Mouse (Mus musculus) heart, embryonic 11.5 days (tissue): Measurements from ENCODE around the gene Commd7. TPM values are rescaled to one million over a fixed set of nuclear protein-coding genes. Genes with fewer than 3 reads are reported as not detected.
A peak's percentile ranks its signal among the peaks of the same experiment; 100 is the strongest.

ENCODE experiments used
- ATAC-seq: fragments of 200-750 bp; cut with Nextera tagmentation; replicated peaks from 2 replicates; pipeline ENCODE4 v1.8.0; 2017; ENCODE audit warnings: moderate library complexity; ENCODE audit not compliant: insufficient number of reproducible peaks, low FRiP score, low TSS enrichment
- H3K27ac ChIP-seq: fragments of 300-500 bp; sonication (generic); 2 replicates; pipeline ENCODE4 v1.5.1; 2014; ENCODE audit warnings: mild to moderate bottlenecking, low read depth, low read length
- H3K27me3 ChIP-seq: fragments of 300-500 bp; sonication (generic); 2 replicates; pipeline ENCODE4 v1.6.1; 2014; ENCODE audit warnings: mild to moderate bottlenecking, low read length, mixed read lengths; ENCODE audit not compliant: control insufficient read depth, insufficient read depth
- H3K36me3 ChIP-seq: fragments of 300-500 bp; sonication (generic); 2 replicates; pipeline ENCODE4 v1.6.1; 2014; ENCODE audit warnings: mild to moderate bottlenecking, low read length, moderate library complexity, mixed read lengths; ENCODE audit not compliant: control insufficient read depth, insufficient read depth
- H3K4me1 ChIP-seq: fragments of 300-500 bp; sonication (generic); 2 replicates; pipeline ENCODE4 v1.6.1; 2014; ENCODE audit warnings: low read length; ENCODE audit not compliant: control insufficient read depth, insufficient read depth
- H3K4me2 ChIP-seq: fragments of 300-500 bp; sonication (generic); 2 replicates; pipeline ENCODE4 v1.6.1; 2014; ENCODE audit warnings: mild to moderate bottlenecking, moderate library complexity
- H3K4me3 ChIP-seq: fragments of 300-500 bp; sonication (generic); 2 replicates; pipeline ENCODE4 v1.5.1; 2014; ENCODE audit warnings: low read depth, low read length
- H3K9ac ChIP-seq: fragments of 300-500 bp; sonication (generic); 2 replicates; pipeline ENCODE4 v1.6.1; 2014; ENCODE audit warnings: mild to moderate bottlenecking, low read depth, low read length, moderate library complexity
- H3K9me3 ChIP-seq: fragments of 300-500 bp; sonication (generic); replicated peaks from 2 replicates; pipeline ENCODE4 v1.6.1; 2016; ENCODE audit warnings: low read length; ENCODE audit not compliant: control insufficient read depth
- WGBS: fragments of 180-500 bp; shearing (Covaris S2); extraction: QIAGEN DNeasy Blood & Tissue Kit; methylation state at CpG from one replicate; pipeline ENCODE4 v1.1.7; 2014; ENCODE audit not compliant: insufficient replicate concordance; 5-methylcytosine and 5-hydroxymethylcytosine counted together
- polyA plus RNA-seq: library from polyadenylated mRNA; unstranded; fragments of >200 nt; fragmentation: Nextera tagmentation; extraction: Ambion mirVana; gene quantifications from 2 replicates; pipeline ENCODE4 v1.2.1, GENCODE M21; 2014

Gene Commd7
- polyA plus RNA-seq, 1 experiment from 2014 or later: 53.6 TPM

- Histone ChIP-seq H3K9me3 (no peaks in the 10 kb centered on the region), H3K36me3 (no peaks in the 10 kb centered on the region), H3K27ac (no peak overlapping the region), H3K9ac (no peak overlapping the region), H3K4me1 (peaks cover 26% of the 10 kb centered on the region), H3K4me3 (no peak overlapping the region), H3K27me3 (no peaks in the 10 kb centered on the region), H3K4me2 (no peak overlapping the region)
- no peak for ATAC-seq
- 42% methylated on average over 3 of the region's 3 CpGs for WGBS
These were observed 19.8 kb downstream of the Commd7 start for GRCm38 (mm10) chr2:153612594-153613281.

- no peak overlapping the region for H3K27ac ChIP-seq
- no peak overlapping the region for H3K4me3 ChIP-seq
- H3K36me3 ChIP-seq: no peaks in the 10 kb centered on the region
- no peak for ATAC-seq
- H3K4me2 ChIP-seq: no peak overlapping the region
- 91% methylated on average over 1 of the region's 1 CpGs for WGBS
- no peaks in the 10 kb centered on the region for H3K9me3 ChIP-seq
- H3K27me3 ChIP-seq: no peaks in the 10 kb centered on the region
- H3K9ac ChIP-seq: no peak overlapping the region
- H3K4me1 ChIP-seq: peaks cover 26% of the 10 kb centered on the region
These were observed 20.8 kb downstream of the Commd7 start for GRCm38 (mm10) chr2:153611743-153612142.

GRCm38 (mm10) chr2:153611241-153611630 lies 21.3 kb downstream of the Commd7 start:
- H3K36me3 ChIP-seq: no peaks in the 10 kb centered on the region
- 62% methylated on average over 7 of the region's 7 CpGs for WGBS
- no peak for ATAC-seq
- peak overlapping the region; percentile 70 for H3K9ac ChIP-seq
- peaks cover 26% of the 10 kb centered on the region for H3K4me1 ChIP-seq
- H3K4me3 ChIP-seq: no peak overlapping the region
- H3K27me3 ChIP-seq: no peaks in the 10 kb centered on the region
- H3K27ac ChIP-seq: peak overlapping the region; percentile 85
- no peaks in the 10 kb centered on the region for H3K9me3 ChIP-seq
- no peak overlapping the region for H3K4me2 ChIP-seq

- Histone ChIP-seq H3K4me1 (peaks cover 26% of the 10 kb centered on the region), H3K9me3 (no peaks in the 10 kb centered on the region), H3K27me3 (no peaks in the 10 kb centered on the region), H3K9ac (peak overlapping the region; percentile 70), H3K27ac (peak overlapping the region; percentile 85), H3K4me2 (peak overlapping the region; percentile 11; the same call in 1 of the 2 replicates), H3K4me3 (no peak overlapping the region), H3K36me3 (no peaks in the 10 kb centered on the region)
- 11% methylated on average over 14 of the region's 14 CpGs for whole genome bisulfite sequencing
- peak; percentile 55; the same call in 1 of the 2 replicates for ATAC-seq
These were observed 21.9 kb downstream of the Commd7 start for GRCm38 (mm10) chr2:153610426-153611240.

- no peaks in the 10 kb centered on the region for H3K9me3 ChIP-seq
- H3K27me3 ChIP-seq: no peaks in the 10 kb centered on the region
- H3K4me2 ChIP-seq: no peak overlapping the region
- H3K4me3 ChIP-seq: no peak overlapping the region
- H3K36me3 ChIP-seq: no peaks in the 10 kb centered on the region
- peak overlapping the region; percentile 44; the same call in 1 of the 2 replicates for H3K9ac ChIP-seq
- H3K4me1 ChIP-seq: peaks cover 26% of the 10 kb centered on the region
- ATAC-seq: peak; percentile 61
- H3K27ac ChIP-seq: peak overlapping the region; percentile 85; the same call in 1 of the 2 replicates
- WGBS: 7% methylated on average over 9 of the region's 9 CpGs
These were observed 23.0 kb downstream of the Commd7 start for GRCm38 (mm10) chr2:153609548-153609947.

GRCm38 (mm10) chr2:153609058-153609457 lies 23.5 kb downstream of the Commd7 start:
- Histone ChIP-seq H3K27ac (no peak overlapping the region), H3K36me3 (no peaks in the 10 kb centered on the region), H3K4me2 (no peak overlapping the region), H3K9me3 (no peaks in the 10 kb centered on the region), H3K9ac (no peak overlapping the region), H3K4me3 (no peak overlapping the region), H3K27me3 (no peaks in the 10 kb centered on the region), H3K4me1 (peaks cover 26% of the 10 kb centered on the region)
- no peak for ATAC-seq
- WGBS: 71% methylated on average over 8 of the region's 8 CpGs

- no peak for ATAC-seq
- no peak overlapping the region for H3K27ac ChIP-seq
- H3K4me3 ChIP-seq: no peak overlapping the region
- no peaks in the 10 kb centered on the region for H3K9me3 ChIP-seq
- H3K4me2 ChIP-seq: no peak overlapping the region
- H3K4me1 ChIP-seq: peaks cover 26% of the 10 kb centered on the region
- H3K27me3 ChIP-seq: no peaks in the 10 kb centered on the region
- WGBS: 71% methylated on average over 13 of the region's 13 CpGs
- H3K9ac ChIP-seq: no peak overlapping the region
- no peaks in the 10 kb centered on the region for H3K36me3 ChIP-seq
These were observed 24.6 kb downstream of the Commd7 start for GRCm38 (mm10) chr2:153607870-153608515.

GRCm38 (mm10) chr2:153606421-153606820 lies 26.2 kb downstream of the Commd7 start:
- H3K9ac ChIP-seq: no peak overlapping the region
- no peaks in the 10 kb centered on the region for H3K36me3 ChIP-seq
- no peaks in the 10 kb centered on the region for H3K9me3 ChIP-seq
- no peak overlapping the region for H3K27ac ChIP-seq
- 81% methylated on average over 3 of the region's 3 CpGs for WGBS
- no peak for ATAC-seq
- no peaks in the 10 kb centered on the region for H3K27me3 ChIP-seq
- H3K4me2 ChIP-seq: no peak overlapping the region
- peaks cover 26% of the 10 kb centered on the region for H3K4me1 ChIP-seq
- no peak overlapping the region for H3K4me3 ChIP-seq
